Mouse (Mus musculus): ENCODE results near the gene Prrc2a.

The Prrc2a gene

DNA sequence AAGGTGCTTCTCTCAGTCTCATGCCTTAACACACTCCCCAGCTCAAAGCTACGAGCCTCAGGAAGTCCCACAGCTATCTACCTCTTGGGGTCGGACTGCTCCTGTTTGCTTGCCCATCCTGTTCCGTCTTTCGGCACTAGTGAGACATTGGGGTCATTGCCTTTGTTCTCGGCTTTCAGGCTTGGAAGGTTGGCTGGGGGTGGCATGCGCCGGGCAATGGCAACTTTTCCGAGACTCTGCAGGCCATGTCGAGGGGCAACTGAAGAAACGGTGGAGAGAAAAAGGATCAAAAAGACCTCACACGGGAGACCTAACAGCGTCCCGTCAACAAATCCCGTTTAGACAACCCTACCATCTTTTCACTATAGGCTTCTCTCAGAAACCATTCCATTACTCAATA, 2.6 kb downstream of the Prrc2a start:
- no peak for DNase-seq (ENCODE audit: low spot score)

DNA sequence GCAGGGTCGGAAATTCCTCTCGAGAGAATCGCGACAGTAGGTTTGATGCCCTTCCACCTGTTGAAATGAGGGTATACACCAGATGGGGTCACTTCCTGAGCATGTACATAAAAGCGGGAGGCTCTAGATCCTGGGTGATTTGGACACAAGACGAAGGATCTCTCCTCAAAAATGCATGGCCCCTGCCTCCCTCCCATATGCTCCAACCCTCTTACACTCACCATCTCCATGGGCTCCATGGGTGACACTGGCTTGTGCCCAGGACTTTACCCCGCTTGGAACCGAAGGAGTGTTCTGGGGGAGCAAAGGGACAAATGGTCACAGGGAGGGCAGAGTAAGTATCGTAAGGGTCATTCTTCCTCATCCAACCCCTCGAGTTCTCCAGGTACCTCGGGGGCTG, 3.3 kb downstream of the Prrc2a start:
- DNase-seq (ENCODE audit: low spot score), result no peak

DNA sequence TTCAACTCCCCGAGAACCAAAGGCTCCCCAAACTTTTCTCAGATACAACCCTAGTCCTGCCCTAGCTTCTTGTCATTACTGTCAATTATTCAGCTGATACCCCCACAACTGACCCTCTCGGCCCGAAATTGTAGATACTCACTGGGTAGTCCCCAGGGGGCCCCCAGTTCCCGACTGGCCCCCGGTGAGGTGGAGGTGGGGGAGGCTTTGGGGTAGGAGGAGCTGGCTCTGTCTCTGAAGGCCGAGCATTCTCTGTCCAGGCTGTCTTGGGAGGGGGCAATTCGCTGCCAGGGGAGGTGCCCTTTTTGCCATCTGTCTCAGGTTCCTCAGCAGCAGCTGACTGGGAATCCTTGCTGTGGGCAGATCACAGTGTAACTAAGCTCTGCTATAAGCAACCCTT, 5.1 kb downstream of the Prrc2a start:
- DNase-seq (ENCODE audit: low spot score), result no peak

DNA sequence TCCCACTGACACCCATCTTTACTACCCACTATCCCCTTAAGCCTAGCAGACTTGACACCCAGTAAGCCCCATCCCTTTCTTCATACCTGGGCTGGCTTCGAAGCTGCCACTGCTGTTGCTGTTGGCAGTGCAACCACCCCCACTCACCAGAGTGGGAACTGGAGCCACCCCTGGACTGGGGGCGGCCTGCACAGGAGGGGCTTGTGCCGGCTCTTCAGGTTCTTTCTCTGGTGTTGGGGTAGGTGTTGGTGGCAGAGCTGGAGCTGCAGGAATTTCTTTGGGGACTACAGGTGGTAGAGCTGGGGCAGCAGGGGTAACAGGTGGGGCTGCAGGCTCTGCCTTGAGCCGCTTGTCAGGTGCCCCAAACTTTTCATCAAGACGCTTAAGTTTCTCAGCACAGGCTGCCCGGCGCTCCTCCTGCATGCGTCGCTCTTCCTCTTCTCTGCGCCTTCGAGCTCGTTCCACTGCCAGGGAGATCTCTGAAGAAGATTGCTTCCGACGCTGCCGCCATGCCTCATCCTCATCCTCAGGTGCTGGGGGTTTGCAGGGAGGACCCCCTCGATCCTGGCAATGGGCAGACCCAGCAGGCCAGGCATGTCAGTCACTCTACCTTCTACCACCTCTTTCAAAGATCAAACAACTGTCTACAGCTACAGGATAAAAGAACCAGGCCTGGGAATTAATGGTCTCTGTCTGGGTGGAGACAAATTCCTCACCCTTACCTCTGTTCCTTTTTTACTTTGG, 5.7 kb downstream of the Prrc2a start:
- DNase-seq (ENCODE audit: low spot score), result no peak

DNA sequence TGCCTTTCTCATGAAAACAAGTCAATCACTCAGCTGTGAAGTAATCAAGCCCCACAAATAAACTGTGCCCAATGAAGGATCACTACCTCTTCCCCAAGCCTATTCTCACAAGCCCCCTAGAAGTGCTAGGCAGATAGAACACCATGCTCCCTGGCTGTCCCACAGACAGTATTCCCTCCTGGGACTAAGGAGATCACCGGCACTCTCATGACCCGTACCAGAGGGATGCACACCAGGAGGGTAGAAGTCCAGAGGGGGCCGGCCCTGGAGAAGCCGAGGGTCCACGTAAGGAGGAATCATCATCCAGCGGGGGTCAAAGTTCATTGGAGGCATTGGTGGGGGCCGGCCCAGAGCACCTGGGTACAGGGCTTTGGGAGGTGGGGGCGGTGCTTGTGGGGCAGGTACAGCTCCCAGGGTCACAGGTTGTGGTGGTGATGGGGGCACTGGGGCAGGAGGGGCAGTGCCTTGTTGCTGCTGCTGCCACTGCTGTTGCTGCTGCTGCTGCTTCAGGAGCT, 7.0 kb downstream of the Prrc2a start:
- no peak for DNase-seq (ENCODE audit: low spot score)

DNA sequence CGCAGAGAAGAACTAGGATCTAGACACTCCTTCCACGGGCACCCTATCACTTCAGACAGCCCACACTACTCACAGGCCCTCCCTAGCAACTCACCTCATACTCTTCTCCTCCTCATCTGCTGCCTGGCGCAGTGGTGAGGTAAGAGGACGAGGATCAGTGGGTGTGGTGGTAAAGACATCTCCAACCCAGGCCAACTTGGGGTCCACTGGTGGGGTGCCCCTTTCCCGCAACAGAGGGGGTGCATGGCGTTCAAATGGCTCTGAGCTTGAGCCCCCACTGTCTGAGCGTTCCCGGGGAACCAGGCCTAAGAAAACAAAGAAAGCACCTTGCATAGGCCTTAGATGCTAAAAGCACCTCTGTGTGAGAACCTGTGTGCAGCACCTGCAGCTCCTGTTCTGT, 7.4 kb downstream of the Prrc2a start:
- DNase-seq (ENCODE audit: low spot score), result no peak

DNA sequence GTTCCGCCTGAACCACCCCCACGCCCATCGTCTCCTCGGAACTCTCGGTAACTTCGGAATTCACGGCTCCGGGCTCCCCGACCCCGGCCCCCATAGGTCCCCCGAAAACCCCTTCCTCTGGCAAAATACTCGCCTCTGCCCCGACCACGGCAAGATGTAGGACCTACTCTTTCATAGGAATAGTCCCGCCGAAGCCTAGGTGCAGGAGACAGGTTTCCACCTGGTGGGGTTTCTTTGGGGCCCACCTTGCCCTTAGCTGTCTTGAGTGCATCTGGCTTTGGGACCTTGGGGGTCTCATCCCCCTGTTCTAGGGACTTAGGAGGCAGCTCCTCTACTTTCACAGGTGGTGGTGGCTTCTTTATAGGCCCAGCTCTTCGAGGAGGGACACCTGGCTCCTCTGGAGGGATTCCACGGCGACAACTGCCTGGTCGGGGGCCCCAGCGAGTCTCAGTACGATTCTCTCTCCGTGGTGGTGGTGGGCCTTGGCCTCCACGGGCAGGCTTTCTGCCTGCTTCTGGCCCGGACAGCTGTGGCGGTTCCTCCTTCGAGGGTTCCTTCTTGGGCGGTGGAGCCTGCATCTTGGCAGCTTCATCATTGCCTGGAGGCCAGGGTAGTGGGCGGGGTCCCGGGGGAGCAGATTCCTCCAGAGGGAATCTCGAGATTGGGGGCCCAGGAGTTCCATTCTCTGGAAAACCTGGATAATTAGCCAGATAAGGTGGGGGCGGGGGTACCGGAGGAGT, 8.1 kb downstream of the Prrc2a start:
- DNase-seq (ENCODE audit: low spot score), result no peak

DNA sequence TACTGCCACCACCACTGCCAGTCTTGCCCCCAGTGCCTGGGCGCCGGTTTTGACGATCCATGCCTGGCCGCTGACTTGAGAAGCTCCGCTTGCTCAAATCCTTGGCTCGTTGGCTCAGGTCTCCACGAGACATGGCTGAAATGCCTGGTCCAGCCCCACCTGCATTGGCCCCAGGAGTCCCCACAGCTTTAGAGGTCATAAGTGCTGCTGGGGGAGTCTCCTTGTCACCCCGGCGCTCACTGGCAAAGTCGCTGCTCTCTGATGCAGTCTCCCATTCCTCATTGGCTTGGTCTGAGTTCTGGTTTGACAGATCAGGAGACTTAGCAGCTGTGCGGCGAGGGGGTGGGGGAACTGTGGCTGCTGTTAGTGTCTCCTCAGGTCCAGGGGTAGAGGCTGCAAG, 9.2 kb downstream of the Prrc2a start:
- DNase-seq (ENCODE audit: low spot score), result no peak

DNA sequence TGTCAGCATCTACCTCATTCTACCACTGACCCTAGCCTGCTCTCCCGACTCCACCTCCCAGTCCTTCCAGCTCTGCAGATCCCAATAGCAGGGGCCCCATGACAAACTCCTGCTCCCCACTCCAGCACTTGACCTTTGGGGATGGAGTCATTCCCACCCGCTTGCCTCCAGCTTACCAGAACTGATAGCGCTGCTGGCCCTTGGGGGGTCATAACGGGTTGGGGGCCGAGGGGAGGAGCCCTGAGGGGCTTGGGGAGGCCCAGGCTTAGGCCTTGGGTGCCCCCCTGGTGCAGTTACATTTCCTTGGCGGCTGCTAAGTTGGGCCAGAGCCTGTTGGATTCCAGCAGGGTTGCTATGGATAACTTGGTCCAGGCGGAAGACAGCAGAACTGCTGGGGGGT, 10.1 kb downstream of the Prrc2a start:
- no peak for DNase-seq (ENCODE audit: low spot score)

DNA sequence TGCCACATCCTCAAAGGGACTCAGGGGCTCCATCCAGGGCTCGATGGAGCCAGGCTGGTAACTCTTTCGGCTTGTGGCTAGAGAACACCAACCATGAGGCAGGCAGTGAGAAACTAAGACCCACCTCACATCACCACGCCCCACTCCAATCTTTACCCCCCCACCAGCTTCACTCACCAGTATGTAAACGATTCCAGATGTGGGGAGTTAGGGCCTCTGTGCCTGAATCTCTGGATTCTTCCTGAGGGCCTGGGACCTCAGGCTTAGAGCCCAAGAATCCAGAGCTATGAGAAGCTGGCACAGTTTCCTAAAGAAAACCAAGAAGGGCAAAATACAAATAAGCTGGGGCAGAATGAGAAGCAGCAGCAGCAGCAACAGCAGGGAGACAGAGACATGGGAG, 10.8 kb downstream of the Prrc2a start:
- no peak for DNase-seq (ENCODE audit: low spot score)

DNA sequence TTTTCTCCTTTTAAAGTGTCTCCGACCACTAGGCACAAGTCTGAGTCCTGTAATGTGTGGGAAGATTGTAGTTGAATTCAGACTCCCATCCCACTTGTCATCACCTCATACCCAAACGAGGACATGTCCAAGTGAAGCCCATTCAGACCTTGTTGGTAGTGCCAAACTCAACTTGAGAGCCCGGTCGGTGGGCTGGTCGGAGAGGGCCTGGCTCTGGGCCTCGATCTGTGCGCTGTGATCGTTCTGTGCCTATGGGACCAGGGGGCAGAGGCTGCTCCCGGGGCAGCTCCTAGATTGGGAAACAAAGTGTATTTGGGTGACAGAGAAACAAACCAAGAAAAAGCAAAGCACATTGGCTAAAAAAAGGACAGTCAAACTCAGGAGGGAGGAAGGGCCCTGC, 11.6 kb downstream of the Prrc2a start:
- no peak for DNase-seq (ENCODE audit: low spot score)

DNA sequence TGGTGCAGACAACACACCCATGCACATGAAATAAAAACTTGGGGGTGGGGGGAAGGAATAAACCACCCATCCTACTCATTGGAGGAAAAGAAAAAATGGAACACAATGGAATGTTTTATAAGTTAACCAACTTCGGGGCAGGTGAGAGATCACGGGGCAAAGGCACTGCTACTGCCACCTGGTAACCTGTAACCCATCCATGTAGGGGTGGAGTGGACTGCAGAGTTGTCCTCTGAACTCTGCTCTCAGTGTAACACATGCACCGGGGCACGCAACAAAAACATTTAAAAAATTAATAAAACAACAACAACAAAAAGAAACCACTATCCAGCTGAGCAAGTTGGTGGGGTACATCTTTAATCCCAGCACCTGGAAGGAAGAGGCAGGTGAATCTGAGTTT, 12.6 kb downstream of the Prrc2a start:
- no peak for DNase-seq (ENCODE audit: low spot score)

DNA sequence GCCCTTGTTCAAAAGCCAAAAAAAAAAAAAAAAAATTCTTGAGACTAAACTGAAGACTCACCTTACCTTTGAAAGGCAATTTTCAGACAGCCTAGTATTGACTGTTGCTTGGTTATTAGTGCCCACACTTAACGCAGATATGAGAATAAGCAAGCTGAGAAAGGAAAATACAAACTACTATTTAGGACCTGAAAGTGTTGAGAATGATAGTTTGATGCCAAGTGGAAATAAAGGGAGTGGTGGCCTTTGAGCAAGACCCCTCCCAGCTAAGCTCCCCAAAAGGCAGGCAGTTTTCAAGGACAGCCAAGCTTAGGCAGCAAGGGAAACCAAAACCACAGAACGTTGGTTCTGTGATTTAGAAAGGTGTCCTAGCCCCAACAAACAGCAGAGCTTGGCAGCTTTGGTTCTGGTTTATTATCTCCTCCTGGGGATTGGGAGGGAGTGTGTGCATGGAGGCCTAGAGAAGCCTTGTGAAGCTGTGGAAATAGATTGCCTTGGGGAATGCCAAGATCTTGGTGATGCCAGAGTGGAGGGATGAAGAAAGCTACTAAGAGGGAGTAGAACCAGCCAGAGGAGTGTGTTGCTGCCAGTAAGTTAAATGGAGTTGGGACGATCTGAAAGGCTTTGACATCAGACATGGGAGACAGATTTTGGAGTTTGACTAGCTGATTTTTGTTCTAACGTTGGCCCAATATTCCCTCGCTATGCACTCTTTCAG, 16.6 kb downstream of the Prrc2a start:
- no peak for DNase-seq (ENCODE audit: low spot score)

DNA sequence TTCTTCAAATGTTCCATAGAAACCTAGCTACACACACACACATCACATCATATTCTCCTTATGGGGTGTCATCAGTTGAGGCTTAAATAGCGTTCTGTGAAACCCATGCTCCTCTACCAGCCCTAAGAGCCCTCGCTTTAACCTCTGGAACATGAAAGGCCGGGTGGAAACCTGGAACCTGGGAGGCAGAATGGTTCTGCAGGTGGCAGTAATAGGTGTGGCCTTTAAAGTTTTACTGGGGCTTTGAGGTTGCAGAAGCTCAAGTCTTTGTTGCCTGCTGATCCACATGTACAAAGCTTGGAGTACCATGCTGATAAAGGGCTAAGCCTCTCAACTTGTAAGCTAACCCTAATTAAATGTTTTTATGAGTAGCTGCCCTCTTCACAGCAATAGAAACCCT, 17.3 kb downstream of the Prrc2a start:
- DNase-seq (ENCODE audit: low spot score), result no peak

DNA sequence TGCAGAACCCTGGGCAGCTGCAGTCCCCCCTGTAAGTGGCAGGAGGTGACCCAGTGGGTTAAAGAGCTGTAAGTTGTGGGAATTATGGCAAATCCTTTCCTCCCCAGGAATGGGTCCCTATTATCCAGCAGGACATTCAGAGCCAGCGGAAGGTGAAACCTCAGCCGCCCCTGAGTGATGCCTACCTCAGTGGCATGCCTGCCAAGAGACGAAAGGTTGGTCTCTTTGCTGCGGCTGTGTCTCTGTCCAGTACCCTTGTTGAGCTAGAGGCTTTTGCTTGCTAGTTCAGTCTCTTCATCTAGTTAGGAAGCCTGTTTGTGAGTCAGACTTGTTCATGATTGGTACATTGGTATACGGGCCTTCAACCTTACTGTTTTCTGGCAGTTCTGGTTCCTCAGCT, 18.6 kb downstream of the Prrc2a start:
- no peak for DNase-seq (ENCODE audit: low spot score)

DNA sequence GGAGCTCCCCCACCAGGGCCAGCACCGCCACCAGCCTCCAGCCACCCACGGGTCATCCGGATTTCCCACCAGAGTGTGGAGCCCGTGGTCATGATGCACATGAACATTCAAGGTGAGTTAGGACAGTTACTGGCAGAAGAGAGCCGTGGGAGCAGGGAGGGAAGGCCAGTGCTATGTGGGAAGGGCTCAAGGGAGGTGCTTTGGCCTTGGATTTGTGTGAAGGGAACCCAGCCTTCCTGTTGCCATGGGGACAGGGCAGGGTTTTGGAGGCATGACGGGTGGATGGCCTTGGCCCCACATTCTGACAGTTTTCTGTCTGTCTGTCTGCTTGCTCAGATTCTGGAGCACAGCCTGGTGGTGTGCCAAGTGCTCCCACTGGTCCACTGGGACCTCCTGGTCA, 22.7 kb downstream of the Prrc2a start:
- DNase-seq (ENCODE audit: low spot score), result no peak

DNA sequence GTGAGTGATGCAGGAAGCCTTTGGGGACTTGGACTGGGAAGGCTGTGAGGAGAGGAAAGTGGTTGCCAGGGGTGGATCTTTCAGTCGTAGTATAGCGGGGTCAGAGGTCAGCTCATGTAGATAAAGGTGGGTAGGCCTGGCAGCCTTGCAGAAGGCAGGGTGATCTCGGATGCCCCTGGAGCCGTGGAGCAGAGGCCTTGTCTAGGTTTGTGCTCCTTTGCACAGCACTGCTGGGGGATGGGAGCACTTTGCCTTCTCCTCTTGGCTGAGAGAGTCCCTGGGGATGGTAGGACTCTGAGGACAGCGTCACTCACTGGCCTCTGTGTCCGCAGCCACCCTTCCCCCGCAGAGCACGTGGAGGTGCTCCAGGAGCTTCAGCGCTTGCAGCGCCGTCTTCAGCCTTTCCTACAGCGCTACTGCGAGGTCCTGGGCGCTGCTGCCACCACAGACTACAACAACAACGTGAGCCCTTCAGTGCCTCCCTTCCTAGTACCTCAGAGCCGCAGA, 24.2 kb downstream of the Prrc2a start:
- DNase-seq (ENCODE audit: low spot score), result peak; percentile 58

DNA sequence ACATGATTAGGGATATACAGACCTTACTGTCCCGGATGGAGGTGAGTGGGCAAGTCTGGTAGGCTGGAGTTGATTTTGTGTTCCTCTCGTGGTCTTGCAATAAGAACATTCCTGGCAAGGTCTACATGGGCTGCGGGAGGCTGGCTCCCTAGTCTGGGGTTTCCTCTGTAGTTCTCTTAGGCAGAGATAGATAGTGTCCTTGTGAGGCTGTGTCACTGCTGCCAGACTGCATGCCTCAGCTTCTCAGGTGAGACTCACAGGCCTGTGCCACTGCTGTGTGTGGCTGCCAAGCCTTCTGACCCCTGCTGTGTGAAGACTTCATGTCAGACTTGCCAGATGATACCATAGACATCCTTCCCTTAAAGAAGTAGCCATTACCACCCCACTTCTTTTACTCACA, 25.4 kb downstream of the Prrc2a start:
- no peak for DNase-seq (ENCODE audit: low spot score)

DNA sequence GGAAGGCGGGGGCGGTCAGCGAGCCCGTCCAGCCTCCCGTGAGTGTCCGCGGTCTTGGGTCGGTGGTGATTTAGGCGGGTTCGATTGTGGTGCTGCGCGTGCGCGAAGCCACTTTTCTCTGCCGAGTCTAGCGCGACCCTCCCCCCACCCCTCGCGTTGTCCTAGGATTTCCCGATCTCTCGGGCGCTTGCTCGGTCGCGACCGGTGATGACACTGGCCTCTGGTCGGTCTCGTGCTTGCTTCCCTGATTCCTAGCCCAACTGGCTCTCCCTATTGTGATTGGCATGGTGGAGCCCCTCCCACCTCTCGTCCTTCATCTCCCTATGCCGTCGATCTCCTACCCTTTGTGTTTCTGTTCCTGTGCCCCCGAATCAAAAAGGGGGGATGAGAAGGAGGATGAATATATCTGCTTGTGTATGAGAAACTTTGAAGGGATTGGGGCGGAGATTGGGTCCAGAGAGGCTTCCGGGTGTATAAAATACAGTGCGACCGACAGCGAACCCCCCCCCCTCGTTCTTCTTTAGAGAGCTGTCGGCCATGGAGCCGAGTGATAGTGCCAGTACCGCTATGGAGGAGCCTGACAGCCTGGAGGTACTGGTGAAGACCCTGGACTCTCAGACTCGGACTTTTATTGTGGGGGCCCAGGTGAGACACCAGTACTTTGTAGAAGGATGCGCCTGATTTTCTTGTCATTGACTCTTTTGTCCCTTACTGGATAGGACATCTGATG, 28.9 kb downstream of the Prrc2a start:
- peak; percentile 92 for DNase-seq (ENCODE audit: low spot score)

DNA sequence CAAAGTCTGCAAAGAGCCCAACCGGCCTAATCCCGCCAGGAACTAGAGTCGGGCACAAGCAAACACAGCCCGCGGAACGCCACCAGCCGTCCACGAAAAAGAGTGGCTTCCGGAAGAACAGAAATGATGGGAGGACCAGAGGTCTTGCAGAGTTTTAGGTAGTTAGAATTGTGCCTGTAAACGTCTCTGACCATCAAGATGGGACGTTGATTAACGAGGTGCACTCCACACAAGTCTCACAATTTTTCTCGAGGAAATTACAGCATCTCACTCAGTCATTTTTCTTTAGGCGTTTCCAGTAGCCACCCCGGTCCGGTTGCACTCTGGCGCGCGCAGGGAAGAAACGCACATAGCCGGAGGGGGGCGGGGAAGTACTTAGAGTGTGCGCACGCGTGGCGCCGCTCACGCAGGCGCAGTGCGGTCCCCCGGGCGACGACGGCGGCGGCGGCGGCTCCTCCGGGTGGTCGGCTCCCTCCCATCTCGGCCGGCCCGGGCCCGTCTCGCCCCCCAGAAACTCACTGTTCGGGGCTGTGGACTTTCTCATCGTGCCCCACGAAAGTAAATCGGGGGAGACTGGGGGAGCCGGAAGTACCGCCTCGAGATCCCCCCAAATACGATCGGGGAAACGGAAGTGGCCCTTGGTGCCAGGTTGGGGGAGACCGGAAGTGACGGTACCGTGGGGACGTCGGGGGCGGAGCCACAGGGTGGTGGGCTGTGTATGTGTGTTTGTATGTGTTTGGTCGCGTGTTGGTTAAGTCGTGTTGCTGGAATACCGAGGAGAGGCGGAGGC, 29.7 kb downstream of the Prrc2a start, which contains the start of gene Bag6:
Gene Bag6 (plus strand): TSS at position 378 of the 790 bp plus-strand sequence.
- DNase-seq (ENCODE audit: low spot score), result peak; percentile 96

DNA sequence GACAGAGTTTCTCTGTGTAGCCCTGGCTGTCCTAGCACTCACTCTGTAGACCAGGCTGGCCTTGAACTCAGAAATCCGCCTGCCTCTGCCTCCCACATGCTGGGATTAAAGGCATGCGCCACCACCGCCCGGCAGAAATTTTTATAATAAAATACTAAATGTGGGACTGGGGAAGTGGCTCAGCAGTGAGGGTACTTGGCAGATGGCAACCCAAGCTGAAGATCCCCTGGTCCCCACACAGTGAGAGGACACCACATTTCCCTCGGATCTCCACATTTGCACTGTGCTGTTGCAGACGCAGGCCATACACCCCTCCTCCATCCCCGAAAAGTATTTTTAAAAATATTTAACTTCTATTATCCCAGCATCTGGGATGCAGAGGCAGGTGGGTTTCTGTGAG, 31.2 kb downstream of the Prrc2a start:
- DNase-seq (ENCODE audit: low spot score), result no peak
